Mouse (Mus musculus) midbrain, embryonic 10.5 days (tissue): Measurements from ENCODE around the gene Sp7. TPM values are rescaled to one million over a fixed set of nuclear protein-coding genes. Genes with fewer than 3 reads are reported as not detected.

ENCODE experiments used
- DNase-seq: peaks from one replicate; pipeline ENCODE4 v3.0.0-alpha.2; 2017; ENCODE audit warnings: low spot score
- H3K27ac ChIP-seq: fragments of 300-500 bp; sonication (generic); replicated peaks from 2 replicates; pipeline ENCODE4 v1.5.1; 2016; ENCODE audit warnings: mild to moderate bottlenecking
- H3K27me3 ChIP-seq: fragments of 300-500 bp; sonication (generic); 2 replicates; pipeline ENCODE4 v1.6.1; 2016; ENCODE audit warnings: low read depth, mild to moderate bottlenecking; ENCODE audit not compliant: poor library complexity, severe bottlenecking
- H3K36me3 ChIP-seq: fragments of 300-500 bp; sonication (generic); 2 replicates; pipeline ENCODE4 v1.6.1; 2016; ENCODE audit warnings: mild to moderate bottlenecking, moderate library complexity
- H3K4me1 ChIP-seq: fragments of 300-500 bp; sonication (generic); 2 replicates; pipeline ENCODE4 v1.6.1; 2016
- H3K4me3 ChIP-seq: fragments of 300-500 bp; sonication (generic); 2 replicates; pipeline ENCODE4 v1.5.1; 2016; ENCODE audit warnings: mild to moderate bottlenecking, moderate library complexity
- H3K9me3 ChIP-seq: fragments of 300-500 bp; sonication (generic); replicated peaks from 2 replicates; pipeline ENCODE4 v1.6.1; 2016; ENCODE audit warnings: mild to moderate bottlenecking
- WGBS: fragments of 180-500 bp; shearing (Covaris S2); methylation state at CpG from one replicate; pipeline ENCODE4 v1.1.7; 2016; 5-methylcytosine and 5-hydroxymethylcytosine counted together
- polyA plus RNA-seq: library from polyadenylated mRNA; unstranded; fragments of >200 nt; fragmentation: Nextera tagmentation; extraction: Ambion mirVana; gene quantifications from 2 replicates; pipeline ENCODE4 v1.2.1, GENCODE M21; 2016

Gene Sp7
- 0.59 and 0.66 TPM in 2 replicates for polyA plus RNA-seq

DNA sequence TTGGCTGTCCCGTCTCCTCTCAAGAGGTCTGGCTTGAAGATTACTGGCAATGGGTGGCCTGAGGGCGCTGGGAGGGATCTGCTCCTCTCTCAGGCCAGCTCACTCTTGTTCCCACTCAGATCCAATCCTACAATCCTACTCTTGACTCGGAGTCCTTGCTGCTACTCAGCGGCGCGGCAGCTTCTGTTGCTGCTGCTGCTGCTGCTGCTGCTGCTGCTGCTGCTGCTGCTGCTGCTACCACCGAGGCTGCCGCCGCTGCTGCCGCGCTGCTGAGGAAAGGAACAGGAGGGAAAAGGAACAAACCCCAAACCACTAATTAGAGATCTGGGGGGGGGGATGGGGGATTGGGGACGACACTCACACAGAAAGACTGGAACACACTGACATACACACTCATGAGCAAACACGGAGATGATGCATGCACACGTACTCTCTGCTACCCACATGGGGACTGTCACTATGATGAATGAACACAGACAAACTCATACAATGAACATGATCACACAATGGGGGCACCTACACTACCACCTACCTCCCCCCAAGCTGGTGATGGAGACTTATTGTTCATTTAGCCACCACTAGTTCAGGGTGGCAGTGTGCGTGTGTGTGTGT lies at the start of gene Sp7:
Gene Sp7, minus strand, starts transcription at position 450 of the 612 bp plus-strand sequence.
- DNase-seq: peak; percentile 51
- Histone ChIP-seq H3K4me3 (peak within 1 kb of the TSS; percentile 47), H3K27me3 (peaks cover 99% of the 10 kb centered on the region), H3K4me1 (peaks cover 48% of the 10 kb centered on the region), H3K9me3 (no peaks in the 10 kb centered on the region), H3K36me3 (no peaks in the 10 kb centered on the region), H3K27ac (peak within 1 kb of the TSS; percentile 50)
- WGBS: 6% methylated on average over 15 of the region's 15 CpGs

DNA sequence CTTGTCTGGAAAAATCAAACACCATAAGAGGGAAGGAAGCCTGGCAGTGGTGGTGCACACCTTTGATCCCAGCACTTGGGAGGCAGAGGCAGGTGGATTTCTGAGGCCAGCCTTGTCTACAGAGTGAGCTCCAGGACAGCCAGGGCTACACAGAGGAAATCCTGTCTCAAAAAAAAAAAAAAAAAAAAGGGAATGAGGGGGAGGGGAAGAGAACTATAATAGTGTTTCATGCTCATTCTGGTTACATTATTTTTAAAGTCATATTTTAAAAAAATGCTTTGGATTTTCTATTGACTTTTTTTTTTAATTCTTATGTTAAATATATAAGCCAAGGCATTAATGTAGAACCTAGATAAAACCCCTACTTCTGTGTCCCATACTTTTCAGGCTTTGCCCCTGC lies 46.7 kb upstream of the Sp7 start:
- Histone ChIP-seq H3K27me3 (no peaks in the 10 kb centered on the region), H3K4me1 (peaks cover 23% of the 10 kb centered on the region), H3K27ac (no peak overlapping the region), H3K4me3 (no peak overlapping the region), H3K36me3 (peaks cover 99% of the 10 kb centered on the region), H3K9me3 (no peaks in the 10 kb centered on the region; the same call in 1 of the 2 replicates)
- DNase-seq: no peak

DNA sequence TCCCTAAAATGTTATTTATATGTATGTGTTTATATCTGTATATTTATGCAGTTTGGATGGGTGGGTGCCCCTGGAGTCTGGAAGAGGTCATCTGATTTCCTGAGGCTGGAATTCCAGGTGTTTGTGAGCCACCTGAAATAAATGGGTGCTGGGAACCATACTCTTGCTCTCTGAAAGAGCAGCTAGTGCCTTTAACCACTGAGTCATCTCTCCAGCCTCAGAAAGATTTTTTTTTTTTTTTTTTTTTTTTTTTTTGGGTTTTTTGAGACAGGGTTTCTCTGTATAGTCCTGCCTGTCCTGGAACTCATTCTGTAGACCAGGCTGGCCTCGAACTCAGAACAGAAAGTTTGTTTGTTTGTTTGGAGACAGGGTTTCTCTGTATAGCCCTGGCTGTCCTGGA lies 44.1 kb upstream of the Sp7 start:
- Histone ChIP-seq H3K4me3 (peak overlapping the region; percentile 18; the same call in 1 of the 2 replicates), H3K36me3 (peaks cover 86% of the 10 kb centered on the region), H3K27ac (no peak overlapping the region), H3K4me1 (peaks cover 46% of the 10 kb centered on the region), H3K27me3 (no peaks in the 10 kb centered on the region), H3K9me3 (no peaks in the 10 kb centered on the region; the same call in 1 of the 2 replicates)
- WGBS: 97% methylated on average over 1 of the region's 1 CpGs
- DNase-seq: no peak

GRCm38 (mm10) chr15:102409286-102409685 lies 42.3 kb upstream of the Sp7 start:
- H3K36me3 ChIP-seq: peaks cover 68% of the 10 kb centered on the region
- peak overlapping the region; percentile 18; the same call in 1 of the 2 replicates for H3K4me3 ChIP-seq
- WGBS: 96% methylated on average over 3 of the region's 3 CpGs
- no peak overlapping the region for H3K27ac ChIP-seq
- no peak for DNase-seq
- peaks cover 53% of the 10 kb centered on the region for H3K4me1 ChIP-seq
- no peaks in the 10 kb centered on the region; the same call in 1 of the 2 replicates for H3K9me3 ChIP-seq
- no peaks in the 10 kb centered on the region for H3K27me3 ChIP-seq

DNA sequence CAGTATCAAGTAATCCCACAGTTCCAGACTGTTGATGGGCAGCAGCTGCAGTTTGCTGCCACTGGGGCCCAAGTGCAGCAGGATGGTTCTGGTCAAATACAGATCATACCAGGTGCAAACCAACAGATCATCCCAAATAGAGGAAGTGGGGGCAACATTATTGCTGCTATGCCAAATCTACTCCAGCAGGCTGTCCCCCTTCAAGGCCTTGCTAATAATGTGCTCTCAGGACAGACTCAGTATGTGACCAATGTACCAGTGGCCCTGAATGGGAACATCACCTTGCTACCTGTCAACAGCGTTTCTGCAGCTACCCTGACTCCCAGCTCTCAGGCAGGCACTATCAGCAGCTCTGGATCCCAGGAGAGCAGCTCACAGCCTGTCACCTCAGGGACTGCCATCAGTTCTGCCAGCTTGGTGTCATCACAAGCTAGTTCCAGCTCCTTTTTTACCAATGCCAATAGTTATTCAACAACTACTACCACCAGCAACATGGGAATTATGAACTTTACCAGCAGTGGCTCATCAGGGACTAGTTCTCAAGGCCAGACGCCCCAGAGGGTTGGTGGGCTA lies 41.7 kb upstream of the Sp7 start:
- Histone ChIP-seq H3K4me3 (peak overlapping the region; percentile 18; the same call in 1 of the 2 replicates), H3K27me3 (no peaks in the 10 kb centered on the region), H3K36me3 (peaks cover 62% of the 10 kb centered on the region), H3K4me1 (peaks cover 53% of the 10 kb centered on the region), H3K27ac (no peak overlapping the region), H3K9me3 (no peaks in the 10 kb centered on the region; the same call in 1 of the 2 replicates)
- WGBS: 92% methylated on average over 2 of the region's 2 CpGs
- DNase-seq: no peak

GRCm38 (mm10) chr15:102407681-102408557 lies 40.9 kb upstream of the Sp7 start:
- peaks cover 53% of the 10 kb centered on the region for H3K4me1 ChIP-seq
- H3K9me3 ChIP-seq: no peaks in the 10 kb centered on the region; the same call in 1 of the 2 replicates
- DNase-seq: no peak
- H3K27ac ChIP-seq: no peak overlapping the region
- no peaks in the 10 kb centered on the region for H3K27me3 ChIP-seq
- 96% methylated on average over 10 of the region's 10 CpGs for WGBS
- H3K4me3 ChIP-seq: peak overlapping the region; percentile 16; the same call in 1 of the 2 replicates
- H3K36me3 ChIP-seq: peaks cover 54% of the 10 kb centered on the region

DNA sequence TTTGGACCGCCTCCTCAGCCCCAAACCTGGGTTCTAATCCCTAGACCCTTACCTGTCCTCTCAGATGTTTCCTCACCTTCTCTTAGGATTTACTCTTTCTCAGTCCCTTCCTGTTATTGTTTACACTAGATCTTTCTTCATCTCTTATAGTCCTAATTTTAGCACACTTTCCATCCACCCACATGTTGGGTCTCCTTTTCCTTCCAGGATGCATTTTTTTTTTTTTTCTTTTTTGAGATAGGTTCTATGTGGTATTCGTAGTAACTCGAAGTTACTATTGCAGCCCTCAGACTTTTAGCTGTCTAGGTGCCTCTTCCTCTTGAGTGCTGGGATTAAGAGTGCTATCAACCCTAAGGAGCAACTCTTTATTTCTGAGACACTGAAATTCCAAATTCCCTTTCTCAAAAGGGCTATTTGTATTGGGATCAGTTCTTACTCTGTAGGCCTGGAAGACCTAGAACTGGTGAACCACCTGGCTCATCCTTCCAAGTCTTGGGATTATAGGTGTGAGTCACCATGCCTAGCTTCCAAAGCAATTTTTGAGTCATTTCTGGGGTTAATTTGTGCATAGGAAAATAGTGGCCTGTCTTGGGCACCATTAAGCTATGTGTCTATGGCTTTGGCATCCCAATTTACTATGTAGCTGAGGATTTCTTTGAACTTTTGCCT lies 40.1 kb upstream of the Sp7 start:
- peaks cover 46% of the 10 kb centered on the region for H3K36me3 ChIP-seq
- WGBS: 28% methylated on average over 3 of the region's 3 CpGs
- peak overlapping the region; percentile 96 for H3K4me3 ChIP-seq
- H3K27ac ChIP-seq: peak overlapping the region; percentile 97
- no peaks in the 10 kb centered on the region; the same call in 1 of the 2 replicates for H3K9me3 ChIP-seq
- peaks cover 53% of the 10 kb centered on the region for H3K4me1 ChIP-seq
- H3K27me3 ChIP-seq: no peaks in the 10 kb centered on the region
- no peak for DNase-seq

- Histone ChIP-seq H3K4me1 (peaks cover 53% of the 10 kb centered on the region), H3K4me3 (peak overlapping the region; percentile 96), H3K36me3 (peaks cover 39% of the 10 kb centered on the region), H3K27ac (peak overlapping the region; percentile 97), H3K27me3 (0 out of 2 replicates have a peak, but pooled peaks cover under 1% of the 10 kb centered on the region), H3K9me3 (no peaks in the 10 kb centered on the region)
- no peak for DNase-seq
- 0% methylated on average over 24 of the region's 69 CpGs for WGBS
These were observed 39.4 kb upstream of the Sp7 start for GRCm38 (mm10) chr15:102406196-102406911.

DNA sequence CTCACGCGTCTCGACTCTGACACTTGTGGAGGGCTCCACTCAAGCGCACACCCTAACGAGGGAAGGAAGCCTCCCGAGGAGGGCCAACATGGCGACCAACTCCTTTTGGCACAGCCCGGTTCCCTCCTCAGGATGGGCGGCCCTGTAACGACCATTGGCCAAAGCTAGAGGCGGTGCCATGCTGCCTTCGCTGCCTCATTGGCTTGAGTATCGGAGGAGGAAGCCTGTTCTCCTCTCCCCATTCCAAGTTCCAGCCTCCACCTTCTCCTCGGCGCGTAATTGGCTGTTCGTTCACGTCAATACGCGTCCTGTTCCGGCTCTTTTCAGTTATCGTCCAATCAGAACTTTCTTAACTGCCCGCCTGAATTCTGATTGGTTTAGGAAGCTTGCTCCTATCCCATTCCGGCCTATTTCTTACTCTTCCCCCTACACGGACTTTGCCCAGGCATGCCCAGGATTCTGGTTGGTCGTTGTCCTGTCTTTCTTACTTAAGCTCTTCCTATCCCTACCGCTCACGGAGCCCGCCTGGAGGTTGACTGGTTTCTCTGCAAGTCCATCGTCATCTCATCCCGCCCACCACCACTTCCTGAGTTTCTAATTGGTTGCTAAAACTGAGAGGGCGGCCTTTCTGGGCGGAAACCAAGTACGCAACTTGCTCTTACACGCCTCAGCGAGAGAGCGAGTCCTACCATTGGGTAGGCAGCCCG lies 38.7 kb upstream of the Sp7 start, which contains the start of gene Sp1:
Gene Sp1, plus strand, starts transcription at position 655 of the 707 bp plus-strand sequence.
- H3K9me3 ChIP-seq: no peaks in the 10 kb centered on the region
- H3K4me1 ChIP-seq: peaks cover 50% of the 10 kb centered on the region
- peaks cover 32% of the 10 kb centered on the region for H3K36me3 ChIP-seq
- H3K27ac ChIP-seq: peak within 1 kb of the TSS; percentile 97
- 0 out of 2 replicates have a peak, but pooled peaks cover 5% of the 10 kb centered on the region for H3K27me3 ChIP-seq
- H3K4me3 ChIP-seq: peak within 1 kb of the TSS; percentile 96
- whole genome bisulfite sequencing: under 1% methylated on average over 38 of the region's 38 CpGs
- peak; percentile 100 for DNase-seq

DNA sequence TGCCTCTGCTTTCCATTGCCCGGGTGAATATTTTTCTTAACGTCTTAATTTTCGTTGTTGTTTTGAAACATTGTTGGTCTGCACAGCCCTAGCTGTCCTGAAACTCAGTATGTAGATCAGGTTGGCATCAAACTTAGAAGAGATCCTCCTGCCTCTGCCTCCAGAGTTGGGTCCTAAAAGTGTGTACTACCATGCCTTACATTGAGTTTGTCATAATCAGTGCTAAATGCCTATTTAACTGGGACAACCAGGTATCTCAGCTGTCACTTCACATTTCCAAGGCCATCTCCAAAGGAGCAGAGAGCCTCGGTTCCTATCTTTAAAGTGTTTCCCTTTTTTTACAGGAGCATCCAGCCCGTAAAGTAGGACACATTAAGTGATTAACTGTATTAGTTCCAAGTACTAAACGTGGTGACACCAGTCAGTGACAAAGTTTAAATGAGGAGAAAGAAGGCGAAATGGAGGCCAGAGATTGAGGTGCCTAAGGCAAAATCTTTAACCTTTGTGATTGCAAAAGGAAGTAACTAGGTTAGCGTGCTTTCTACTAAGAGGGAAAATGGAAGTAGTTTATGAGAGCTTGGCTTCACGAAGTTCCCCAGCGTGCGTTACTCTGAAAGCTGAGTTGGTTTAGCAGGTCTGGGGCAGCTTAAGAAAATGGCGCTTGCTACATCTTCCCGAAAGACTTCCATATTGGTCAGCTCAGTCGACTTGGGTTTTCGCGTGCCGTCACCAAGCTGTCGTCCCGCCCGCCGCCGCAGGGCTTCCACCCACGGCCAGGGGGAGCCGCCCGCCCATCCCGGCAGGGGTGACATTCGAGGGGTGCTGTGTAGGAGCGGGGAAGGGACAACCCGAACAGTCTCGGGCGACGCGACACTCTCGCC lies 37.9 kb upstream of the Sp7 start:
- peaks cover 46% of the 10 kb centered on the region for H3K4me1 ChIP-seq
- no peak for DNase-seq
- peak overlapping the region; percentile 96 for H3K4me3 ChIP-seq
- H3K27ac ChIP-seq: peak overlapping the region; percentile 97
- 0 out of 2 replicates have a peak, but pooled peaks cover 5% of the 10 kb centered on the region for H3K27me3 ChIP-seq
- WGBS: 17% methylated on average over 34 of the region's 34 CpGs
- no peaks in the 10 kb centered on the region for H3K9me3 ChIP-seq
- H3K36me3 ChIP-seq: peaks cover 24% of the 10 kb centered on the region
